Mouse (Mus musculus) cortical plate, adult 2 months (tissue): Measurements from ENCODE around the gene Clpx. TPM values are rescaled to one million over a fixed set of nuclear protein-coding genes. Genes with fewer than 3 reads are reported as not detected.
"Not testable (repeated sequence)": the region's sequence is repeated elsewhere in the genome, so short reads cannot be mapped to it uniquely, and the experiment has no call there.

ENCODE experiments used
- H3K27ac ChIP-seq: fragments of 200-500 bp; 2 replicates; pipeline ENCODE4 v1.5.1; 2012; ENCODE audit warnings: low read length, control low read depth, inconsistent platforms; ENCODE audit not compliant: insufficient read depth
- H3K4me1 ChIP-seq: fragments of 200-500 bp; 2 replicates; pipeline ENCODE4 v1.6.1; 2011; ENCODE audit warnings: low read length; ENCODE audit not compliant: control insufficient read depth, insufficient read depth
- H3K4me3 ChIP-seq: fragments of 200-500 bp; 2 replicates; pipeline ENCODE4 v1.5.1; 2011; ENCODE audit warnings: mild to moderate bottlenecking, low read length, control low read depth; ENCODE audit not compliant: insufficient read depth
- CTCF ChIP-seq: fragments of 200-500 bp; IDR thresholded peaks from 2 replicates; pipeline ENCODE4 v1.5.1; 2011; ENCODE audit warnings: mild to moderate bottlenecking, control low read depth, low read length; ENCODE audit not compliant: insufficient read depth; ENCODE audit errors: extremely low read depth
- POLR2A ChIP-seq: fragments of 200-500 bp; IDR thresholded peaks from 2 replicates; pipeline ENCODE4 v1.6.1; 2011; ENCODE audit warnings: mild to moderate bottlenecking, low read length, control low read depth; ENCODE audit not compliant: insufficient read depth; ENCODE audit errors: extremely low read depth
- polyA plus RNA-seq: library from polyadenylated mRNA; depleted of rRNA; stranded (reverse); fragments of >200 nt; gene quantifications from 2 replicates; pipeline ENCODE4 v1.2.3, GENCODE M21; 2012

Gene Clpx
- polyA plus RNA-seq, 1 experiment = 19.9 TPM

GRCm38 (mm10) chr9:65340414-65340813 lies 46.4 kb downstream of the Clpx start:
- no peak for TF ChIP-seq POLR2A
- TF ChIP-seq CTCF = no peak
- no peaks in the 10 kb centered on the region for H3K4me1 ChIP-seq
- H3K4me3 ChIP-seq = no peak overlapping the region
- no peak overlapping the region for H3K27ac ChIP-seq

GRCm38 (mm10) chr9:65345439-65345838 lies 51.4 kb downstream of the Clpx start:
- H3K4me3 ChIP-seq = peak overlapping the region; percentile 34
- not testable (repeated sequence) for H3K27ac ChIP-seq, H3K4me1 ChIP-seq

GRCm38 (mm10) chr9:65345854-65346475 lies 51.9 kb downstream of the Clpx start, which contains the start of gene Pdcd7:
TSS of gene Pdcd7 (plus strand) at chr9:65346104.
- Histone ChIP-seq H3K27ac (no peak within 1 kb of the TSS), H3K4me1 (peaks cover 3% of the 10 kb centered on the region), H3K4me3 (peak within 1 kb of the TSS; percentile 34)
- TF ChIP-seq CTCF = no peak
- TF ChIP-seq POLR2A = peak; percentile 97

GRCm38 (mm10) chr9:65346476-65347111 lies 52.5 kb downstream of the Clpx start:
- H3K4me3 ChIP-seq = peak overlapping the region; percentile 34
- TF ChIP-seq POLR2A (0 out of 2 replicates have a peak, but pooled peaks have one; percentile 10), CTCF (no peak)
- H3K4me1 ChIP-seq = peaks cover 3% of the 10 kb centered on the region
- no peak overlapping the region for H3K27ac ChIP-seq

- no peak for TF ChIP-seq CTCF
- TF ChIP-seq POLR2A = no peak
- Histone ChIP-seq H3K4me1 (peaks cover 3% of the 10 kb centered on the region), H3K27ac (no peak overlapping the region)
Measured at GRCm38 (mm10) chr9:65347112-65347850, 53.2 kb downstream of the Clpx start.

GRCm38 (mm10) chr9:65353251-65353650 lies 59.2 kb downstream of the Clpx start:
- no peaks in the 10 kb centered on the region for H3K4me1 ChIP-seq
- no peak overlapping the region for H3K27ac ChIP-seq
- no peak for TF ChIP-seq POLR2A
- TF ChIP-seq CTCF = no peak
- no peak overlapping the region for H3K4me3 ChIP-seq

More at GRCm38 (mm10) chr9:65347112-65347850, 53.2 kb downstream of the Clpx start:
- H3K4me3 ChIP-seq = peak overlapping the region; percentile 34

GRCm38 (mm10) chr9:65356561-65356960 lies 62.5 kb downstream of the Clpx start:
- no peak for TF ChIP-seq CTCF
- no peak for TF ChIP-seq POLR2A
- no peak overlapping the region for H3K27ac ChIP-seq
- H3K4me3 ChIP-seq = no peak overlapping the region
- H3K4me1 ChIP-seq = no peaks in the 10 kb centered on the region

- no peak overlapping the region for H3K27ac ChIP-seq
- TF ChIP-seq POLR2A (no peak), CTCF (no peak)
Measured at GRCm38 (mm10) chr9:65356971-65357370, 62.9 kb downstream of the Clpx start.

GRCm38 (mm10) chr9:65358956-65359480 lies 65.0 kb downstream of the Clpx start:
- Histone ChIP-seq H3K27ac (no peak overlapping the region), H3K4me1 (no peaks in the 10 kb centered on the region), H3K4me3 (no peak overlapping the region)
- TF ChIP-seq POLR2A (no peak), CTCF (no peak)

More at GRCm38 (mm10) chr9:65356971-65357370, 62.9 kb downstream of the Clpx start:
- Histone ChIP-seq H3K4me3 (no peak overlapping the region), H3K4me1 (no peaks in the 10 kb centered on the region)
